Mouse (Mus musculus): ENCODE results near the gene Arrb1.

Gene Arrb1

DNA sequence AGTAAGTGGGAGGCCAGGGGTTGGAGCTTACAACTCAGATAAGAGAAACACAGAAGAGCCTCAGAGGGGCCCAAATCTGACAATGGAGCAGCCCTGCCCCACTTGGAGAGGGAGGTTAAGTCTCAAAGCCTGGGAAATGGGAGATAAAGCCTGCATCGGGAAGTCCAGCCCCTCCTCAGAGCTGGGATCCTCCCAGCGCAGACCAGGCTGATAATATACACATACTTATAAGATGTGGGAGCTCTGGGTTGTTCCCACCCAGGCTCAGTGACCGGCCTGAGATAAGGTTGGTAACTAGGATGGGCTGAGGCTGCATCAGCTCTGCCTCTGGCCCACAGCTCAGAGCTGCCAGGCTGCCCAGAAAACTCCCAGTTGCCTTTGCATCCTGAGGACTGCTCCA lies 106.8 kb downstream of the Arrb1 start:
- DNase-seq: no peak

DNA sequence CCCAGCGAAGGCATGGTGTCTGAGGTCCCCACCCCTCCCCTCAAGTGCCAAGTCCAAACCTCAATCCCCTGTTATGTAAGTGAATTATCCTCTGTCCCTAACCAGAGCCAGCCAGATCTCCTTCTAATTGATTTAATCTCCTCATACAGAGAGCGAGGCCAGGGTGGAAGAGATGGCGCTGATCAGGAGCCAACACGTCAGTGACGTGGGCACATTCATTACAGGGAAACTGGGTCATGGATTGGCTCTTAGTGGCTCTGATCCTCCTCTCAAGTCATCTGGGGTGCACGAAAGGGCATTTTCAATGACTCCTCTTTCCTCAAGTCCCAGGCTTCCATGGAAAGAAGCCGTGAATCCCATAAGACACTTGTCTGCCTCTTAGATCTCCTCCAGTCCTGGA lies 109.4 kb downstream of the Arrb1 start:
- no peak for DNase-seq

DNA sequence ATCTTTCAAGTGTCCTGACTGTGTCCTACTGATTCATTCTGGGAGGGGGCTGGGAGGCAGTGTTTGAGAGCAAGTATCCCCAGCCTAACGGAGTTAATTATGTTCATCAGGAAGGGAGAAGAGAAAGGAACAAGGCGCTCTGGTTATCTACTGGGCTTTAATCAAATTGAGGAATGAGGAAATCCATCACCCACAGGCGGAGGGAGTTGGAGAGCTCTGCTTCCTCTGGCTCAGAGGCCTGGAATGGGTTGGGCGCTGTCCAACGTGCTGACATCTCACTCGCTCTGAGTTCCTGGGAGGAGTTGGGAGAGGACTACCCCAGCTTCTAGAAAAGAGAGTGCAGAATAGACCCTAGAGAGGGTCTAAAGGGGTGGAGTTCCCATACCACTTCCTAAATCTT lies 113.4 kb downstream of the Arrb1 start:
- peak; percentile 66 for DNase-seq

DNA sequence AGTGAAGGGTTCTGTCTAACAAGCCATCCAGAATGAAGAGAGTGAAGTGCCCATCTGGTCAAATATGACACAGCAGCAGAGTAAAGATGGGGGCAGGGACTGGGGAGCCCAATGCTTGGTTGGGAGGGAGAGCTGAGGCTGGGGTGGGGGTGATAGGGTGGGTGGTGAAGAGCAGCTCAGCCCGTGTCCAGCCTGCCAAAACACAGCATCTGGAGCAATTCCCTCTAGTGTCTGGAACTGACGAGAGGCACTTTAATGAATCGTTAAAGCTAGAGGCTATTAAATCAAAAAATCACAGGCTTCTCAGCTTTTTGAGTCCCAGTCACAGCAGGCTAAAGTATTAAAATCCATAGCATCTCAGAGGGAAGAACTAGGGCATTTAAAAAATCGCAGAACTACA lies 114.3 kb downstream of the Arrb1 start:
- no peak for DNase-seq

- no peak for DNase-seq
Measured at GRCm38 (mm10) chr7:99654244-99654643, 119.0 kb downstream of the Arrb1 start.
